Mouse (Mus musculus) myocyte (in vitro differentiated cells): Measurements from ENCODE around the gene Keap1.

Source experiments
- CEBPB ChIP-seq: IDR thresholded peaks from 2 replicates; pipeline ENCODE4 v1.6.1; 2011; ENCODE audit warnings: mild to moderate bottlenecking, moderate library complexity; ENCODE audit not compliant: poor library complexity, insufficient read depth, severe bottlenecking
- E2F4 ChIP-seq: IDR thresholded peaks from one replicate; pipeline ENCODE4 v1.6.1; 2011; ENCODE audit warnings: mild to moderate bottlenecking, control low read depth, moderate library complexity; ENCODE audit not compliant: insufficient read depth
- MAX ChIP-seq: IDR thresholded peaks from one replicate; pipeline ENCODE4 v1.6.1; 2011; ENCODE audit warnings: low read depth, mild to moderate bottlenecking, control low read depth
- MYOD1 ChIP-seq, 3 experiments: IDR thresholded peaks; one replicate each; pipeline ENCODE4 v1.6.1; 2011; ENCODE audit warnings: control low read depth in 2 of 3, low read depth in 2 of 3, mild to moderate bottlenecking in 2 of 3, moderate library complexity in 1 of 3; ENCODE audit not compliant: insufficient read length in 2 of 3, control insufficient read depth in 1 of 3
- MYOG ChIP-seq, 3 experiments: IDR thresholded peaks; one replicate each; pipeline ENCODE4 v1.6.1; 2011; ENCODE audit warnings: control low read depth in 2 of 3, low read depth in 2 of 3, mild to moderate bottlenecking in 2 of 3; ENCODE audit not compliant: insufficient read length in 2 of 3, control insufficient read depth in 1 of 3, insufficient read depth in 1 of 3
- POLR2A ChIP-seq: IDR thresholded peaks from one replicate; pipeline ENCODE4 v1.6.1; 2011; ENCODE audit warnings: low read depth, mild to moderate bottlenecking, control low read depth, moderate library complexity; ENCODE audit not compliant: insufficient read length
- POLR2AphosphoS2 ChIP-seq: IDR thresholded peaks from one replicate; pipeline ENCODE4 v1.6.1; 2011; ENCODE audit warnings: low read depth, control low read depth; ENCODE audit not compliant: insufficient read length
- SRF ChIP-seq: IDR thresholded peaks from one replicate; pipeline ENCODE4 v1.6.1; 2011; ENCODE audit warnings: low read depth; ENCODE audit not compliant: control insufficient read depth, insufficient read length
- TCF12 ChIP-seq: IDR thresholded peaks from one replicate; pipeline ENCODE4 v1.6.1; 2011; ENCODE audit warnings: mild to moderate bottlenecking, control low read depth; ENCODE audit not compliant: poor library complexity, insufficient read depth, severe bottlenecking
- USF1 ChIP-seq: IDR thresholded peaks from one replicate; pipeline ENCODE4 v1.6.1; 2011; ENCODE audit warnings: low read depth, mild to moderate bottlenecking, control low read depth, moderate library complexity

GRCm38 (mm10) chr9:21206848-21207247 is 32.3 kb downstream of the Keap1 start:
- TF ChIP-seq POLR2AphosphoS2 = no peak
- no peak for TF ChIP-seq POLR2A
- no peak for TF ChIP-seq MAX
- no peak for TF ChIP-seq USF1
- no peak for TF ChIP-seq TCF12
- TF ChIP-seq E2F4 = no peak
- TF ChIP-seq SRF = no peak
- no peak for TF ChIP-seq MYOG (IDR thresholded peaks at IDR 0.05; ENCODE audit: control insufficient read depth in 1 of 3, insufficient read depth in 1 of 3, insufficient read length in 2 of 3, low read depth in 2 of 3)
- TF ChIP-seq CEBPB = no peak
- no peak for TF ChIP-seq MYOD1 (IDR thresholded peaks at IDR 0.05; ENCODE audit: control insufficient read depth in 1 of 3, insufficient read length in 2 of 3, low read depth in 2 of 3)
